Mouse (Mus musculus): ENCODE results near the gene Gm49387.

DNA sequence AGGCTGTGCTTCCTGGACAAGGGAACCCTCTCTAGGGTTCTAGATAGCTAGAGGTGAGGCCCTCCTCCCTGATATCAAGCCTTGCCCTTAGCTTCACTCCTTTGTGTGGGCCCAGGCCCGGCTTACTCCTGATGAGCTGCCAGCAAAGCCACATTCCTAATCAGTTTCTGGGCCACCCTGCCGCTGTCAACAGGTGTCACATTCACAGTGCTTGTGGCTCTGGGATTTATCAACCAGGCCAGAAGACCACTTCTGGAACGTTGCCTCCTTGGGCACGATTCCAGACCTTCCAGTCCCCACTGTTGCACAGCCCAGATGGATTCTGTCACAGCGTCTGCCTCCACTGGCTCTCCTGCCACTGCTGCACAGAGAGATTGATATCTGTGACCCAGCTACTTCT, 79.8 kb downstream of the Gm49387 start:
- TF ChIP-seq GATA1 (IDR thresholded peaks at IDR 0.05; ENCODE audit: low read length), result no peak
- no peak for TF ChIP-seq TAL1 (IDR thresholded peaks at IDR 0.05; ENCODE audit: low read length)

All from erythroblast, embryonic 14.5 days (primary cell).